8 mouse cellular contexts compared by ENCODE assay signal in genomic region chr5:140767704-140768141, GRCm38 (mm10). TPM values are rescaled to one million over a fixed set of nuclear protein-coding genes. Genes with fewer than 3 reads are reported as not detected.
DNase-seq lines count a peak whose midpoint lies in the region; ATAC-seq and TF ChIP-seq lines count a peak whose summit lies in the region.

No protein-coding gene starts in this region.

- no peaks in the 10 kb centered on the region for H3K9me3 ChIP-seq in hindbrain, embryonic 15.5 days
- no peaks in the 10 kb centered on the region for H3K9me3 ChIP-seq in lung, postnatal 0 days (ENCODE audit: low read length)

- no peak for TF ChIP-seq POLR2A in cortical plate, adult 2 months (IDR thresholded peaks at IDR 0.05; ENCODE audit: extremely low read depth, insufficient read depth, low read length)

- peak; percentile 81 to 83 for DNase-seq in adrenal gland, adult 18-20 months (ENCODE audit: low spot score in 2 of 2)
- peak; percentile 68 for DNase-seq in gastrocnemius, adult 2 months
- DNase-seq in left cerebral cortex, adult 11 months (ENCODE audit: low spot score): peak; percentile 71
- DNase-seq in lung, postnatal 0 days (ENCODE audit: low spot score): peak; percentile 88
- peak; percentile 99 for DNase-seq in retina, postnatal 1 day

- 4% methylated on average over 9 of the region's 9 CpGs for WGBS in hindbrain, embryonic 15.5 days
- 20% methylated on average over 9 of the region's 9 CpGs for WGBS in lung, postnatal 0 days

- TF ChIP-seq EP300 in lung, postnatal 0 days (IDR thresholded peaks at IDR 0.05): peak; percentile 72

- H3K4me2 ChIP-seq in hindbrain, embryonic 15.5 days: no peak overlapping the region; the same call in 1 of the 2 replicates
- 0 out of 2 replicates have a peak overlapping the region, but pooled peaks have one; percentile 5 for H3K4me2 ChIP-seq in lung, postnatal 0 days (replicated peaks; ENCODE audit: low read depth, low read length)

- peak; percentile 59; the same call in 1 of the 2 replicates for ATAC-seq in hindbrain, embryonic 15.5 days (ENCODE audit: low FRiP score, low read depth)
- ATAC-seq in lung, postnatal 0 days: peak; percentile 77
- ATAC-seq in CD4-positive, CD25-positive, alpha-beta regulatory T cell, adult 4 months: no peak

- H3K27me3 ChIP-seq in hindbrain, embryonic 15.5 days: no peaks in the 10 kb centered on the region
- H3K27me3 ChIP-seq in lung, postnatal 0 days (replicated peaks; ENCODE audit: insufficient read depth, low read length): no peaks in the 10 kb centered on the region

- H3K9ac ChIP-seq in hindbrain, embryonic 15.5 days: no peak overlapping the region
- 0 out of 2 replicates have a peak overlapping the region, but pooled peaks have one; percentile 5 for H3K9ac ChIP-seq in lung, postnatal 0 days (replicated peaks; ENCODE audit: low read depth)

- peak overlapping the region; percentile 90 for H3K27ac ChIP-seq in cortical plate, adult 2 months (ENCODE audit: insufficient read depth, low read length)
- H3K27ac ChIP-seq in gastrocnemius, adult 2 months: peak overlapping the region; percentile 80
- peak overlapping the region; percentile 91 for H3K27ac ChIP-seq in hindbrain, embryonic 15.5 days (replicated peaks)
- peak overlapping the region; percentile 89 for H3K27ac ChIP-seq in lung, postnatal 0 days (ENCODE audit: low read length)

- intact Hi-C loops in gastrocnemius, adult 2 months (cut with DNase I): loop anchor here (5.0 kb wide), 1 partner anchor 60 kb away; no protein-coding TSS in a partner anchor

- H3K4me1 ChIP-seq in cortical plate, adult 2 months (ENCODE audit: control insufficient read depth, insufficient read depth, low read length): peaks cover 7% of the 10 kb centered on the region
- peaks cover 45% of the 10 kb centered on the region for H3K4me1 ChIP-seq in hindbrain, embryonic 15.5 days (replicated peaks)
- peaks cover 9% of the 10 kb centered on the region; the same call in 1 of the 2 replicates for H3K4me1 ChIP-seq in lung, postnatal 0 days (ENCODE audit: insufficient read depth, low read depth, low read length)

- H3K36me3 ChIP-seq in hindbrain, embryonic 15.5 days: no peaks in the 10 kb centered on the region
- H3K36me3 ChIP-seq in lung, postnatal 0 days (ENCODE audit: insufficient read depth, low read length): no peaks in the 10 kb centered on the region

- TF ChIP-seq CTCF in cortical plate, adult 2 months (IDR thresholded peaks at IDR 0.05; ENCODE audit: extremely low read depth, insufficient read depth, low read length): no peak
- TF ChIP-seq CTCF in gastrocnemius, adult 2 months (IDR thresholded peaks at IDR 0.05): no peak
- no peak for TF ChIP-seq CTCF in lung, postnatal 0 days (IDR thresholded peaks at IDR 0.05)

- no peak overlapping the region for H3K4me3 ChIP-seq in cortical plate, adult 2 months (ENCODE audit: insufficient read depth, low read length)
- no peak overlapping the region for H3K4me3 ChIP-seq in gastrocnemius, adult 2 months
- no peak overlapping the region for H3K4me3 ChIP-seq in hindbrain, embryonic 15.5 days
- no peak overlapping the region for H3K4me3 ChIP-seq in lung, postnatal 0 days (ENCODE audit: low read depth, low read length)

RNA-seq across cellular contexts. Expression of gene Amz1, which starts 43.8 kb away (rescaled TPM):
- 1 to 10 TPM in 1 of 2 experiments, under 1 TPM in 1; 0.17 to 1.5 TPM for total RNA-seq in adrenal gland, adult 18-20 months (2021)
- polyA plus RNA-seq in cortical plate, adult 2 months (2012; rRNA removed): 8.3 and 9.3 TPM in 2 replicates
- under 1 TPM in 1 of 2 experiments, not detected in 1; 0.17 TPM for total RNA-seq in gastrocnemius, adult 2 months (2021)
- polyA plus RNA-seq in hindbrain, embryonic 15.5 days (2015; fragmentation: Nextera tagmentation; extraction: Ambion mirVana): 3.9 and 5.1 TPM in 2 replicates
- 2.7 and 3.3 TPM in 2 replicates for polyA plus RNA-seq in lung, postnatal 0 days (2015; fragmentation: Nextera tagmentation; extraction: Ambion mirVana)
- under 1 TPM; 0.33 to 0.50 TPM for polyA plus RNA-seq in CD4-positive, CD25-positive, alpha-beta regulatory T cell, adult 4 months (2017; shearing (Covaris generic))
